Mouse (Mus musculus) midbrain, embryonic 10.5 days (tissue): Measurements from ENCODE around the gene Nmnat2. TPM values are rescaled to one million over a fixed set of nuclear protein-coding genes. Genes with fewer than 3 reads are reported as not detected.

Source experiments
- DNase-seq: peaks from one replicate; pipeline ENCODE4 v3.0.0-alpha.2; 2017; ENCODE audit warnings: low spot score
- H3K27ac ChIP-seq: fragments of 300-500 bp; sonication (generic); replicated peaks from 2 replicates; pipeline ENCODE4 v1.5.1; 2016; ENCODE audit warnings: mild to moderate bottlenecking
- H3K27me3 ChIP-seq: fragments of 300-500 bp; sonication (generic); 2 replicates; pipeline ENCODE4 v1.6.1; 2016; ENCODE audit warnings: low read depth, mild to moderate bottlenecking; ENCODE audit not compliant: poor library complexity, severe bottlenecking
- H3K36me3 ChIP-seq: fragments of 300-500 bp; sonication (generic); 2 replicates; pipeline ENCODE4 v1.6.1; 2016; ENCODE audit warnings: mild to moderate bottlenecking, moderate library complexity
- H3K4me1 ChIP-seq: fragments of 300-500 bp; sonication (generic); 2 replicates; pipeline ENCODE4 v1.6.1; 2016
- H3K4me3 ChIP-seq: fragments of 300-500 bp; sonication (generic); 2 replicates; pipeline ENCODE4 v1.5.1; 2016; ENCODE audit warnings: mild to moderate bottlenecking, moderate library complexity
- H3K9me3 ChIP-seq: fragments of 300-500 bp; sonication (generic); replicated peaks from 2 replicates; pipeline ENCODE4 v1.6.1; 2016; ENCODE audit warnings: mild to moderate bottlenecking
- WGBS: fragments of 180-500 bp; shearing (Covaris S2); methylation state at CpG from one replicate; pipeline ENCODE4 v1.1.7; 2016; 5-methylcytosine and 5-hydroxymethylcytosine counted together
- polyA plus RNA-seq: library from polyadenylated mRNA; unstranded; fragments of >200 nt; fragmentation: Nextera tagmentation; extraction: Ambion mirVana; gene quantifications from 2 replicates; pipeline ENCODE4 v1.2.1, GENCODE M21; 2016

The Nmnat2 gene
- polyA plus RNA-seq, 1 experiment from 2014 or later: 10.5 TPM

- H3K27me3 ChIP-seq: no peaks in the 10 kb centered on the region
- no peak overlapping the region for H3K4me3 ChIP-seq
- H3K36me3 ChIP-seq: no peaks in the 10 kb centered on the region
- no peak for DNase-seq
- H3K27ac ChIP-seq: no peak overlapping the region
- 66% methylated on average over 6 of the region's 6 CpGs for WGBS
- no peaks in the 10 kb centered on the region for H3K9me3 ChIP-seq
- no peaks in the 10 kb centered on the region for H3K4me1 ChIP-seq
These were observed 37.7 kb downstream of the Nmnat2 start for GRCm38 (mm10) chr1:152992271-152993134.

GRCm38 (mm10) chr1:152993803-152994202 lies 39.0 kb downstream of the Nmnat2 start:
- Histone ChIP-seq H3K36me3 (no peaks in the 10 kb centered on the region), H3K4me1 (no peaks in the 10 kb centered on the region), H3K27me3 (no peaks in the 10 kb centered on the region), H3K4me3 (no peak overlapping the region), H3K27ac (no peak overlapping the region), H3K9me3 (no peaks in the 10 kb centered on the region)
- 88% methylated on average over 6 of the region's 6 CpGs for WGBS
- DNase-seq: no peak

- Histone ChIP-seq H3K27ac (no peak overlapping the region), H3K27me3 (no peaks in the 10 kb centered on the region), H3K9me3 (no peaks in the 10 kb centered on the region), H3K4me1 (no peaks in the 10 kb centered on the region), H3K4me3 (no peak overlapping the region), H3K36me3 (no peaks in the 10 kb centered on the region)
- DNase-seq: no peak
- WGBS: 88% methylated on average over 8 of the region's 8 CpGs
These were observed 45.2 kb downstream of the Nmnat2 start for GRCm38 (mm10) chr1:152999983-153000382.

GRCm38 (mm10) chr1:153000486-153001228 lies 45.9 kb downstream of the Nmnat2 start:
- H3K27ac ChIP-seq: no peak overlapping the region
- no peaks in the 10 kb centered on the region for H3K9me3 ChIP-seq
- DNase-seq: no peak
- 93% methylated on average over 6 of the region's 6 CpGs for WGBS
- H3K27me3 ChIP-seq: no peaks in the 10 kb centered on the region
- H3K4me3 ChIP-seq: no peak overlapping the region
- no peaks in the 10 kb centered on the region for H3K4me1 ChIP-seq
- no peaks in the 10 kb centered on the region for H3K36me3 ChIP-seq

- no peaks in the 10 kb centered on the region for H3K36me3 ChIP-seq
- 87% methylated on average over 11 of the region's 11 CpGs for WGBS
- no peak overlapping the region for H3K4me3 ChIP-seq
- H3K27ac ChIP-seq: no peak overlapping the region
- H3K27me3 ChIP-seq: no peaks in the 10 kb centered on the region
- H3K4me1 ChIP-seq: no peaks in the 10 kb centered on the region
- no peak for DNase-seq
- H3K9me3 ChIP-seq: no peaks in the 10 kb centered on the region
These were observed 47.7 kb downstream of the Nmnat2 start for GRCm38 (mm10) chr1:153002295-153003050.

GRCm38 (mm10) chr1:153004472-153004871 lies 49.7 kb downstream of the Nmnat2 start:
- Histone ChIP-seq H3K27me3 (no peaks in the 10 kb centered on the region), H3K9me3 (no peaks in the 10 kb centered on the region), H3K4me1 (no peaks in the 10 kb centered on the region), H3K36me3 (no peaks in the 10 kb centered on the region), H3K4me3 (no peak overlapping the region), H3K27ac (no peak overlapping the region)
- 94% methylated on average over 2 of the region's 2 CpGs for WGBS
- DNase-seq: no peak

GRCm38 (mm10) chr1:153006054-153006453 lies 51.3 kb downstream of the Nmnat2 start:
- Histone ChIP-seq H3K36me3 (no peaks in the 10 kb centered on the region), H3K4me3 (no peak overlapping the region), H3K27ac (no peak overlapping the region), H3K27me3 (peaks cover 7% of the 10 kb centered on the region; the same call in 1 of the 2 replicates), H3K4me1 (no peaks in the 10 kb centered on the region), H3K9me3 (no peaks in the 10 kb centered on the region)
- WGBS: 83% methylated on average over 5 of the region's 5 CpGs
- DNase-seq: no peak

- Histone ChIP-seq H3K4me3 (no peak overlapping the region), H3K4me1 (peaks cover 4% of the 10 kb centered on the region; the same call in 1 of the 2 replicates), H3K27me3 (peaks cover 14% of the 10 kb centered on the region; the same call in 1 of the 2 replicates), H3K9me3 (no peaks in the 10 kb centered on the region), H3K36me3 (no peaks in the 10 kb centered on the region), H3K27ac (no peak overlapping the region)
- DNase-seq: no peak
- whole genome bisulfite sequencing: 86% methylated on average over 4 of the region's 4 CpGs
These were observed 52.0 kb downstream of the Nmnat2 start for GRCm38 (mm10) chr1:153006761-153007160.

- no peak overlapping the region for H3K27ac ChIP-seq
- no peak for DNase-seq
- no peaks in the 10 kb centered on the region for H3K9me3 ChIP-seq
- H3K36me3 ChIP-seq: no peaks in the 10 kb centered on the region
- H3K27me3 ChIP-seq: peaks cover 19% of the 10 kb centered on the region; the same call in 1 of the 2 replicates
- WGBS: 95% methylated on average over 5 of the region's 5 CpGs
- no peak overlapping the region for H3K4me3 ChIP-seq
- peaks cover 5% of the 10 kb centered on the region; the same call in 1 of the 2 replicates for H3K4me1 ChIP-seq
These were observed 52.5 kb downstream of the Nmnat2 start for GRCm38 (mm10) chr1:153007292-153007691.

- peaks cover 5% of the 10 kb centered on the region; the same call in 1 of the 2 replicates for H3K4me1 ChIP-seq
- no peak overlapping the region for H3K4me3 ChIP-seq
- 87% methylated on average over 6 of the region's 6 CpGs for WGBS
- no peak overlapping the region for H3K27ac ChIP-seq
- H3K9me3 ChIP-seq: no peaks in the 10 kb centered on the region
- H3K27me3 ChIP-seq: peaks cover 24% of the 10 kb centered on the region; the same call in 1 of the 2 replicates
- DNase-seq: no peak
- no peaks in the 10 kb centered on the region for H3K36me3 ChIP-seq
These were observed 53.0 kb downstream of the Nmnat2 start for GRCm38 (mm10) chr1:153007824-153008223.

- no peak for DNase-seq
- H3K27ac ChIP-seq: no peak overlapping the region
- H3K36me3 ChIP-seq: no peaks in the 10 kb centered on the region
- H3K4me3 ChIP-seq: no peak overlapping the region
- no peaks in the 10 kb centered on the region for H3K9me3 ChIP-seq
- H3K4me1 ChIP-seq: peaks cover 15% of the 10 kb centered on the region
- WGBS: 81% methylated on average over 9 of the region's 9 CpGs
- H3K27me3 ChIP-seq: peaks cover 38% of the 10 kb centered on the region
These were observed 54.5 kb downstream of the Nmnat2 start for GRCm38 (mm10) chr1:153009338-153009737.
